Mouse (Mus musculus) lung, postnatal 4 days (tissue): Measurements from ENCODE around the gene Hnrnpr.
A peak's percentile ranks its signal among the peaks of the same experiment; 100 is the strongest.

Experiments
- DNase-seq, 2 experiments: peaks; one replicate each; pipeline ENCODE4 v3.0.0; 2021

Hnrnpr gene

GRCm38 (mm10) chr4:136309780-136310179 is 962 bp upstream of the Hnrnpr start:
- DNase-seq = peak; percentile 67 to 68

- peak; percentile 69 to 70 for DNase-seq
Observed at GRCm38 (mm10) chr4:136311042-136311999, 579 bp downstream of the Hnrnpr start.

GRCm38 (mm10) chr4:136312616-136313015 is 1.9 kb downstream of the Hnrnpr start:
- no peak for DNase-seq

- DNase-seq = no peak
Observed at GRCm38 (mm10) chr4:136317667-136318066, 6.9 kb downstream of the Hnrnpr start.

- DNase-seq = no peak
Observed at GRCm38 (mm10) chr4:136320016-136320415, 9.3 kb downstream of the Hnrnpr start.

GRCm38 (mm10) chr4:136324226-136324625 is 13.5 kb downstream of the Hnrnpr start:
- peak in 1 of 2 experiments; percentile 12 for DNase-seq

GRCm38 (mm10) chr4:136327238-136327637 is 16.5 kb downstream of the Hnrnpr start:
- DNase-seq = no peak

- no peak for DNase-seq
Observed at GRCm38 (mm10) chr4:136328115-136328514, 17.4 kb downstream of the Hnrnpr start.

- DNase-seq = no peak
Observed at GRCm38 (mm10) chr4:136331709-136332108, 21.0 kb downstream of the Hnrnpr start.

- DNase-seq = no peak
Observed at GRCm38 (mm10) chr4:136333191-136333590, 22.4 kb downstream of the Hnrnpr start.

- DNase-seq = no peak
Observed at GRCm38 (mm10) chr4:136335065-136335464, 24.3 kb downstream of the Hnrnpr start.

- no peak for DNase-seq
Observed at GRCm38 (mm10) chr4:136337129-136337528, 26.4 kb downstream of the Hnrnpr start.

GRCm38 (mm10) chr4:136349616-136350015 is 38.9 kb downstream of the Hnrnpr start:
- no peak for DNase-seq

GRCm38 (mm10) chr4:136357026-136357425 is 46.3 kb downstream of the Hnrnpr start:
- no peak for DNase-seq

- DNase-seq = no peak
Observed at GRCm38 (mm10) chr4:136357429-136357828, 46.7 kb downstream of the Hnrnpr start.

GRCm38 (mm10) chr4:136367856-136368255 is 57.1 kb downstream of the Hnrnpr start:
- no peak for DNase-seq

- DNase-seq = peak in 1 of 2 experiments; percentile 66
Observed at GRCm38 (mm10) chr4:136369727-136370126, 59.0 kb downstream of the Hnrnpr start.

- DNase-seq = no peak
Observed at GRCm38 (mm10) chr4:136373494-136374181, 62.9 kb downstream of the Hnrnpr start.

- no peak for DNase-seq
Observed at GRCm38 (mm10) chr4:136377001-136377400, 66.3 kb downstream of the Hnrnpr start.

- DNase-seq = no peak
Observed at GRCm38 (mm10) chr4:136383052-136383451, 72.3 kb downstream of the Hnrnpr start.

- DNase-seq = peak in 1 of 2 experiments; percentile 26
Observed at GRCm38 (mm10) chr4:136383839-136384238, 73.1 kb downstream of the Hnrnpr start.

GRCm38 (mm10) chr4:136387261-136387660 is 76.5 kb downstream of the Hnrnpr start:
- no peak for DNase-seq

- DNase-seq = no peak
Observed at GRCm38 (mm10) chr4:136401806-136402205, 91.1 kb downstream of the Hnrnpr start.

GRCm38 (mm10) chr4:136407831-136408230 is 97.1 kb downstream of the Hnrnpr start:
- DNase-seq = no peak
